Mouse (Mus musculus) kidney, postnatal 4 days (tissue): Measurements from ENCODE around the gene Mcts2.
"Not testable (repeated sequence)": the region's sequence is repeated elsewhere in the genome, so short reads cannot be mapped to it uniquely, and the experiment has no call there.

Experiments
- DNase-seq, 2 experiments: peaks; one replicate each; pipeline ENCODE4 v3.0.0; 2021; ENCODE audit warnings: mixed read lengths in 2 of 2

Mcts2 gene

GRCm38 (mm10) chr2:152686806-152687267 lies at the start of gene Mcts2:
Mcts2 (plus strand) TSS chr2:152687035.
- DNase-seq = peak; percentile 94 to 96

DNA sequence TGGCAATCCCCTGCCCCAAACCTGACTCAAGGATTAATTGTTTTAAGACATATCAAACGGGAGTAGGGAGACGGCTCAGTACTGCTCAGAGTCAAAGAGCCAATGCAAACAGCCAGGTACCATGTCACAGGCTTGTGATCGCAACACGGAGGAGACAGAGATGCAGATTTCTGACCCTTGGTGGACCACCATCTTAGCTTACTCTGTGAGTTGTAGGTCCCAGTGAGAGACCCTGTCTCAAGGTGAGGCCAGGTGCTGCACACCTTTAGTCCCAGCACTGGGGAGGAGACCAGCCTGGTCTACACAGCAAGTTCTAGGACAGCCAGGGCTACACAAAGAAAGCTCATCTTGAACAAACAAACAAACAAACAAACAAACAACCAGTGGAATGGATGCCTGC lies 49.5 kb upstream of the Mcts2 start:
- DNase-seq = no peak

DNA sequence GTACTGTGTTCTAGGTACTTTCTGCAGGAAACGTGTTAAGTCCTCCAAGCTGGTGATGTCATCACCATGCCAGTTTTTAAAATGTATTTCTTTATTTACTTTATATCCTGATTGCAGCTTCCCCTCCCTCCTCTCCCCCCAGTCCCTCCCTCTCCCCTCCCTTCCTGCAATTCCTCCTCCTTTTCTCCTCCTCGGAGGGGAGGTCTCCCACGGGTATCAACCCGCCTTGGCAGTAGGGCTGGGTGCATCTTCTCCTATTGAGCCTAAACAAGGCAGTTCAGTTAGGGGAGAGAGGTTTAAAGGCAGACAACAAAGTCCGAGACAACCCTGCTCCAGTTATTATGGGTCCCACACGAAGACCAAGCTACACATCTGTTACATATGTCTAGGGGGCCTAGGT lies 48.0 kb upstream of the Mcts2 start:
- peak in 1 of 2 experiments; percentile 49 for DNase-seq

GRCm38 (mm10) chr2:152639406-152640113 lies 47.3 kb upstream of the Mcts2 start:
- DNase-seq = peak; percentile 82 to 87

DNA sequence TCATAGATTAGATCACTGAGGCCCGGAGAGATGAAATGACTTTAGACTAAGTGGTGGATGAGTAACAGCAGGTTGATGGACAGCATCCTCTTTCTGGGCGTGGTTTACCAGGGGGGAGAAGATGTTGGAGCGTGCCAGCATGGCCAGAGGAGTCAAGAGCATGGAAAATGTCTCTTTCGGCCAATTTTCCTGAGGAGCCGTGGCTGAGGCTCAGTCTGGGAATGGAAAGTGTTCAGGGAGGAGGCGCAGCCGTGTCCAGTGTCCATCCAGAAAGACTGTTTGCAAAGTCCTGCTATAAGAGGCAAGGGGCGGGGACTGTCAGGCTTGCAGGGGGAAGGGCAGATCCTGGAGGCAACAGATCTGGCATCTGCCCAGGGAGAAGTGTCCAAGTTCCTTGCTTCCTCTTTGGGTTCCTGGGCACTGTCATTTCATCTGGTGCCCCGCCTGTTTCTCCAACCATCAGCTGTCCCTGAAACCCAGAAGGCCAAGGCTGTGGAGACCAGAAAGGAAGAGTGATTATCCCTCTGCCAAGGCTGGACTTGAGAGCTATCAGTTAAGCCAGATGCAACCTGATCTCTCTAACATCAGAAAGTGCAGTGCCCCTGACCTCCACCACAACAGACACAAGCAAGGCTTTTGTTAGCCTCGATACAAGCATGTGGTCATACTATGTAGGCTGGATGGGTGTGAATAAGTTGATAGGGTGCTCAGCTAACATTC lies 33.8 kb upstream of the Mcts2 start:
- DNase-seq = peak; percentile 68 to 76

- DNase-seq = no peak
Observed at GRCm38 (mm10) chr2:152653874-152654715, 32.7 kb upstream of the Mcts2 start.

GRCm38 (mm10) chr2:152657398-152657797 lies 29.4 kb upstream of the Mcts2 start:
- DNase-seq = peak; percentile 64 to 65

DNA sequence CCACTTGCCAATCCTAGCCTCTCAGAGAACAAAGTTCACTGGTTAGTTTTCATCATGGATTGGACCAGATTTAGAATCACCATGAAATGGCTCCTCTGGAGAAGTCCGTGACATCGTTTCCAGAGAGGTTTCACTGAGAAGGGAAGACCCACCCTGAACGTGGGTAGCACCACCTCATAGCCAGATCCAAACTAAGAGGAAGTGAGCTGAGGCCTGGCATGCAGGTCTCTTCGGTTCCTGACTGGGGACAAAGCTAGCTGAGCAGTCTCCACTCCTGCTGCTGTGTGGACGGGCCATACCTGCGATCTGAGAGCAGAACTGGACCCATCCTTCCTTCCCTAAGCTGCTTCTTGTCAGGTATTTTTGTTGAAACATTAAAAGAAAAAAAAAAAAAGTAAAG lies 25.7 kb upstream of the Mcts2 start:
- DNase-seq = no peak

DNA sequence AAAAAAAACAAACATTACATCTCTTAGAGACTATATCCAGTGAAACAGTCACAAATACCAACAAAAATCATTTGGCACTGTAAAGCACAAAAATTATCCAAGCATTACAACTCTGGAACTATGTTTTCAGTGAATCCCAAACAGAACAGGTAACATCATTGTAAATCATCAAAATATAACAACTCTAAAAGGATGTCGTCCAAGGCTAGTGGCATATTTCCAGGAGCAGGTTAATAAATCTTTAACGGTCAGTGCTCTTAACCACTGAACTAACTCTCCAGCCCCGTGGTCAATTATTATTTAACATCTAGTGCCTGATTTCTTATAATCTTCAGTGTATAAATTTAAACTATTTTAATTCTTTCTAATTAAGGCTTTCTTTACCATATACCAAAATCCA lies 20.6 kb upstream of the Mcts2 start:
- not testable (repeated sequence) for DNase-seq

GRCm38 (mm10) chr2:152669256-152669638 lies 17.6 kb upstream of the Mcts2 start, which contains the start of gene H13:
H13 (plus strand) TSS chr2:152669461.
- DNase-seq = peak; percentile 92 to 95

- peak; percentile 72 to 79 for DNase-seq
Observed at GRCm38 (mm10) chr2:152669639-152670484, 17.0 kb upstream of the Mcts2 start.

GRCm38 (mm10) chr2:152670983-152671641 lies 15.7 kb upstream of the Mcts2 start:
- DNase-seq = peak; percentile 52 to 53

- peak; percentile 66 to 77 for DNase-seq
Observed at GRCm38 (mm10) chr2:152671642-152671999, 15.2 kb upstream of the Mcts2 start.

DNA sequence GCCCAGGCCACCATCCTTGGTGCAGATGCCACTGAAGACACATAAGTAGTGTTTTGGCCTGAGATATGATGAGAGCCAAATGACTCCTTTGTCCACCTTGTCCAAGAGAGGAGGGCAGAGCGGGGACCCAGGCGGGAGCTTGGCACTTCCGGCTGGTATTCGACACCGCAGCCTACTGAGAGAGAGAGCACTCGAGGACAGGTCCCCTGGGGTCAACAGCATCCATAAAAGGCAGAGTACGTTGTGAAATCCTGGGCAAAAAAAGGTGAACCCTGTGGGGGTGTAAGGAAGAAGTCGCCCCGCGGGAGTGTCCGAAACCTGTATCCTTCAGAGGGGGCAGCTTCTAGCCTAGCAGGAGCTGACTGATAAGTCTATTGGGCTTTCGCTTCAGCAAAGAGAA lies 14.7 kb upstream of the Mcts2 start:
- no peak for DNase-seq

- no peak for DNase-seq
Observed at GRCm38 (mm10) chr2:152674148-152674547, 12.7 kb upstream of the Mcts2 start.

- no peak for DNase-seq
Observed at GRCm38 (mm10) chr2:152675252-152675791, 11.5 kb upstream of the Mcts2 start.

DNA sequence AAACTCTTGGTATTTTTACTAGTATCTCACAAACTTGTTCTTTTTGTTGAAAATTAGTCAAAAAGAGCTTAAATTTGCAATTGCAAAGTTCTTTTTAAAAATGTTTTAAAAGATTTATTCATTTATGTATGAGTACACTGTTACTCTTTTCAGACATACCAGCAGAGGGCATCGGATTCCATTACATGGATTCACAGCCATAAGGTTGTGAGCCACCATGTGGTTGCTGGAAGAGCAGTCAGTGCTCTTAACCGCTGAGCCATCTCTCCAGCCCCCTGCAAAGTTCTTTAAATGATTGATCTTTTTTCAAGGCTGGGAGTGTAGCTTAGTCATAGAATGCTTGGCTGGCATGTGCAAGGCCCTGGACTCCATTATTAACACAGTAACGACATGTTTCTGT lies 8.5 kb upstream of the Mcts2 start:
- DNase-seq = peak in 1 of 2 experiments; percentile 63

- no peak for DNase-seq
Observed at GRCm38 (mm10) chr2:152678925-152679324, 7.9 kb upstream of the Mcts2 start.

DNA sequence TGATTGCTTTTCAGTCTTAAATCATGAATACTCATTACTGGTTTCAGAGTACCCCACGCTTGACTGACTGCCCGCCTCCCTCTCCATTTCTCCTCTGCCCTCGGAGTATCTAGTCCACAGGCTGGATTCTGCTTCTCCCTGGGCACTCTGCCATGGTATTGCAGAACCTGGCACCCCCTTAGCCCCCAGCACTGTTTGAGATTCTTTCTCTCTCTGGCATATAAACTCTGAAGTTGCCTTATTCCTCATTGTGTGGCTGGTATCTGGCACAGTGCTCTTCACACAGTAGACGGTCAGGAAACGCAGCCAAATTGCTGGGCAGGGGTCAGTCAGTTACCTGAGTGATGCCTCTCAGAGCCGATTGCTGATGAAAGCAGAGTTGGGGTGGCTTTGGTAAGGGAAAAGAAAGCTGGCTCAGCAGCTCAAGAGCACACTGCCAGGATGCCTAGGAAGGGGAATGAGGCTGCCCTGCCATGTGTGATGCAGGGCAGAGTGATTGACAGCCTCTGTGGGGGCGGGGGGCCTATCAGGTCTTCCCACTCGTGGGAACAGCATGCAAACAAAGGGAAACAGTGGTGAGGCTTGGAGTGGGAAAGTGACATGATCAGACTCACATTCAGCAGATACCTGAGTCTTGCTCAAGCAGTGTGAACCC lies 7.0 kb upstream of the Mcts2 start:
- peak; percentile 41 to 62 for DNase-seq

DNA sequence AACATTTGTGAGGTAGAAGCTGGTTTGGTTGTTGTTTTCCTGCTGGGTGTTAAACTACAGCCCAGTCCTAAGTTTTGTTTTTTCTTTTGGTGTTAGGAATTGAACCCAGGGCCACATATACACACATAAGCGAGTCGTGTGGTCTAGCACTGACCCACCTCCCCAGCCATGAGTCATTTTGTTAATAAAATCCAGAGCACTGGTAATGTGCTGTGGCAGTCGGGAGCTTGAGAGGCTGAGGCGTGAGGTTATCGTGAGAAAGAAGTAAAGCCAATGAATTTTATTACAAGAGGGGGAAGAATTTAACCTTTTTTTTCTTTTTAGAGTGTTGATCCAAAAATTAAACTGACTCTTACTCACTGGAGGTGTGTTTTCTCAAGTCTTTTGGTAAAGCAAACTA lies 3.7 kb upstream of the Mcts2 start:
- no peak for DNase-seq

GRCm38 (mm10) chr2:152686399-152686798 lies 436 bp upstream of the Mcts2 start:
- DNase-seq = no peak
